Mouse (Mus musculus): ENCODE results near the gene Casp9. TPM values are rescaled to one million over a fixed set of nuclear protein-coding genes. Genes with fewer than 3 reads are reported as not detected.

The Casp9 gene
- polyA plus RNA-seq, 1 experiment from 2014 or later, result 23.2 TPM

DNA sequence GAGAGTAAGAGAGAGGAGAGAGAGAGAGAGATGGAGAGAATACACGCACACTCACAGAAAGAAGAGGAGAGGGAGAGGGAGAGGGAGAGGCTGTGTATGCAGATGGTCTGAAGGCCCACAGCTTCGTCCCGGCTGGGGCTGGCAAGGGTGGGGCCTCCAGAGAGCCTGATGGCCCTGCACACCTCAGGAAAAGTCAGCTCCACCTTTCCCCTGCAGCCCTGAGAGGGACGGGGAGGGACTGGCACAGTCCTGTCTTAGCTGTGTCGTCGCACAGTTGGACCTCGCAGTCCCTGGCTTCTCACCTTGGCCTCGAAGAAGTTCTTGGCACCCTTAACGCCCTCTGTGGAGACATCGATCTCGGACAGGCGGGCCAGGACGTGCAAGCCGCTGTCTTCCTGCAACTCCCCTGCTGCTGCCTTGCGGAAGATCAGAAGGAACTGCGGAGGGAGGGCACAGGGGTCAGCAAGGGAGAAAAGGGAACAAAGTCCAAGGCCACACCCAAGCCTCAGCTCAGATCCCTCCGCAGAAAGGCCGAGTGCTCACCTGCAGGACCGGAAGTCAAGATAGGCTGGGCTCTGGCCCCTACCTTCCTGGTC, 66.9 kb downstream of the Casp9 start:
- WGBS, result 71% methylated on average over 19 of the region's 19 CpGs
- no peaks in the 10 kb centered on the region for H3K27me3 ChIP-seq
- H3K4me3 ChIP-seq (replicated peaks), result no peak overlapping the region
- peaks cover 4% of the 10 kb centered on the region for H3K4me1 ChIP-seq (replicated peaks)
- no peak for ATAC-seq
- H3K27ac ChIP-seq, result no peak overlapping the region
- H3K36me3 ChIP-seq, result peaks cover 51% of the 10 kb centered on the region
- H3K9ac ChIP-seq (replicated peaks), result no peak overlapping the region
- no peak overlapping the region for H3K4me2 ChIP-seq (replicated peaks)
- H3K9me3 ChIP-seq, result no peaks in the 10 kb centered on the region

DNA sequence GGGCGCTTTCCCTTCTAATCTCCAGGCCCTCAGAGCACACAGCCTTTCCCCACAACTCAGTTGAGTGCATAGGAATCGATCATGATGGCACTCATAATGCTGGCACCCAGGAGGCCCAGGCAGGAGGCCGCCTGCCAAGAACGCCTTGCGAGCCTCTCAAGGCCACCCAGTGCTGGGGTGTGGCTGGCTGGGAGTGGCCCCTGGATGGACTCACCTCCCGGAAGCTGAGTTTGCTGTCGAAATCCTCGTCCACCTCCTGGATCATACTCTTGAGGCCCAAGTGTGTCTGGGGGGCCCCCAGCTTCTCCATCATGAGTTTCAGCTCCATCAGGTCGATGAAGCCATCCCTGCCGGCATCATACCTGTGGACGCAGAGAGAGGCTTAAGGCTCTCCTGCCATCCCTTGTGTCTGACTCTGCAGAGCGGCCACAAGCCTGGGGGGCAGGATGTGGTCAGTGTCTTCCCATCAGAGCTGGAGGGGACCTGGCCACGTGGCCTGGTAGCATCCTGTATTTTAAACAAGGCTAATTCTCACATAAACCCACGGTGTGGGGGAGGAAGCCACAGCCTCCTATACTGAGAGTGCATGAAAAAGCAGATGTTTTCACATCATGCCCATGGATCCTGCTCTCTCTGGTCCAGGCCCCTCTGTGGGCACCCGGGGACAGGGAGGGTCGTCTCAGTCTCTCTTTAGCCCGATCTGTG, 68.3 kb downstream of the Casp9 start:
- no peak for ATAC-seq
- no peak overlapping the region for H3K27ac ChIP-seq
- H3K9ac ChIP-seq (replicated peaks), result no peak overlapping the region
- no peaks in the 10 kb centered on the region for H3K27me3 ChIP-seq
- peaks cover 52% of the 10 kb centered on the region for H3K36me3 ChIP-seq
- H3K9me3 ChIP-seq, result no peaks in the 10 kb centered on the region
- WGBS, result 91% methylated on average over 17 of the region's 17 CpGs
- no peak overlapping the region for H3K4me3 ChIP-seq (replicated peaks)
- no peak overlapping the region for H3K4me2 ChIP-seq (replicated peaks)
- H3K4me1 ChIP-seq (replicated peaks), result peaks cover 11% of the 10 kb centered on the region

- H3K4me1 ChIP-seq (replicated peaks), result peaks cover 18% of the 10 kb centered on the region
- no peaks in the 10 kb centered on the region for H3K27me3 ChIP-seq
- no peaks in the 10 kb centered on the region for H3K9me3 ChIP-seq
- WGBS, result 82% methylated on average over 5 of the region's 5 CpGs
- H3K9ac ChIP-seq (replicated peaks), result no peak overlapping the region
- H3K4me3 ChIP-seq (replicated peaks), result no peak overlapping the region
- no peak overlapping the region for H3K4me2 ChIP-seq (replicated peaks)
- H3K27ac ChIP-seq, result no peak overlapping the region
- ATAC-seq, result no peak
- peaks cover 52% of the 10 kb centered on the region for H3K36me3 ChIP-seq
Measured at GRCm38 (mm10) chr4:141862867-141863266, 69.5 kb downstream of the Casp9 start.

DNA sequence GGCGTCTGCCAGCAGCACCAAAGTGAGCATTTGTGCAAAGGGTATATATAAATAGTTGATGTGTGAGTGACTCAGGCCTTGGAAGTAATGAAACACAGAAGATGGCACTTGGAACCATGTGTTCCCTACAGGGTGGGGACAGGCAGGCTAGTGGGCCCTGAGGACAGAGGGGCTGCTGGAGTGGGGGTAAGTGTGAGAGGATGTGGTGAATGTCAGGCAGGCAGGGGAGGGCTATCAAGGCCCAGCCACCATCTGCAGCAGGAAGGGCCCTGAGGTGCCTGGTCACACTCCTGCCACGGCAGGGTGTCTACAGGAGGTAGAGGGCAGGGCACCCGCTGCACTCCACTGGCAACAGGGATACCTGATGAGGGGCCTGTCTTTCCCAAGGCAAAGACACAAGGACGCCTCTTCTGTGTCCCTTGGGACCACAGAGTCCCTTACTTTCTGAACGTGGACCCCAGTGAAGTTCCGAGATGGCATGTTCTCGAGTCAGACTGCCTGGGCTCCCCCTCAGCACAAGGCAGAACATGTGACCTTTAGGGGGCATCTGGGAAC, 70.4 kb downstream of the Casp9 start:
- Histone ChIP-seq H3K4me2 (replicated peaks) (no peak overlapping the region), H3K27ac (no peak overlapping the region), H3K27me3 (no peaks in the 10 kb centered on the region), H3K4me3 (replicated peaks) (no peak overlapping the region), H3K36me3 (peaks cover 48% of the 10 kb centered on the region), H3K4me1 (replicated peaks) (peaks cover 25% of the 10 kb centered on the region), H3K9ac (replicated peaks) (no peak overlapping the region), H3K9me3 (no peaks in the 10 kb centered on the region)
- WGBS, result 92% methylated on average over 7 of the region's 7 CpGs
- ATAC-seq, result no peak

DNA sequence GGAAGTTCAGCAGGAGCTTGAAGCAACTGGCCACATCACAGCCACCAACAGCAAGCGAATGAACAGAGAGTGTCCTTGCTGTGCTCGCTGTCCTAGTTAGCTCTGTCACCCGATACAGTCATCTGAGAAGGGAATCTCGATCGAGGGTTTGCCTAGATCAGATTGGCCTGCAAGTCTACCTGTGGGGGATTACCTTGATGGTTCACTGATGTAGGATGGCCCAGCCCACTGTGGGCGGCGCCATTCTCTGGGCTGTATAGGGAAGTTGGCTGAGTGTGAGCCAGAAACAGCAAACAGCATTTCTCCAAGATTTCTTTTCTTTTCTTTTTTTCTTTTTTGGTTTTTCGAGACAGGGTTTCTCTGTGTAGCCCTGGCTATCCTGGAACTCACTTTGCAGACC, 71.1 kb downstream of the Casp9 start:
- WGBS, result 98% methylated on average over 8 of the region's 8 CpGs
- Histone ChIP-seq H3K9me3 (no peaks in the 10 kb centered on the region), H3K4me2 (replicated peaks) (no peak overlapping the region), H3K4me3 (replicated peaks) (no peak overlapping the region), H3K9ac (replicated peaks) (no peak overlapping the region), H3K36me3 (peaks cover 41% of the 10 kb centered on the region), H3K27me3 (no peaks in the 10 kb centered on the region), H3K27ac (no peak overlapping the region), H3K4me1 (replicated peaks) (peaks cover 29% of the 10 kb centered on the region)
- ATAC-seq, result no peak

DNA sequence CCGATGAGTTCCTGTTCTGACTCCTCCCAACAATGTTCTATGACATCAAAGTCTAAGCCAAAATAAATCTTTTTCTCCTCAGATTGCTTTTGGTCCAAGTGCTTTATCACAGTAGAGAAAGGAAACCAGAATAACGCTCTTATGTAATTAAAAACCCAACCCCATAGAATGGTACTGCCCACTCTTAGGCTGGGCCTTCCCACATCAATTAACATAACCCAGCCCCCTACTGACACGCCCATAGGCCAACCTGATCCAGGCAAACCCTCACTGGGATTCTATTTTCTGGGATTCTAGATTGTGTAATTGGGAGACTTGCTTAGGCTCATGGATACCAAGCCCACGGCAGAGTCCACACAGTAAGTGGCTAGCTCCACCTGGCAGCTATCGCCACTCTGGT, 71.6 kb downstream of the Casp9 start:
- no peak overlapping the region for H3K27ac ChIP-seq
- no peak overlapping the region for H3K9ac ChIP-seq (replicated peaks)
- WGBS, result 93% methylated on average over 5 of the region's 5 CpGs
- H3K4me1 ChIP-seq (replicated peaks), result peaks cover 34% of the 10 kb centered on the region
- peaks cover 36% of the 10 kb centered on the region for H3K36me3 ChIP-seq
- no peak overlapping the region for H3K4me2 ChIP-seq (replicated peaks)
- H3K9me3 ChIP-seq, result no peaks in the 10 kb centered on the region
- ATAC-seq, result no peak
- no peak overlapping the region for H3K4me3 ChIP-seq (replicated peaks)
- no peaks in the 10 kb centered on the region for H3K27me3 ChIP-seq

Other genes starting within 250 kb of the Casp9 start
- 24.0 and 24.7 TPM in 2 replicates for gene Fblim1, start 187.5 kb upstream of the Casp9 start, polyA plus RNA-seq (2015; fragmentation: Nextera tagmentation; extraction: Ambion mirVana)
- gene Tmem82, start 175.0 kb upstream of the Casp9 start, polyA plus RNA-seq (2015; fragmentation: Nextera tagmentation; extraction: Ambion mirVana), result 0.10 and 0.27 TPM in 2 replicates
- gene Slc25a34, start 169.8 kb upstream of the Casp9 start, polyA plus RNA-seq (2015; fragmentation: Nextera tagmentation; extraction: Ambion mirVana), result 0.17 and 0.19 TPM in 2 replicates
- 7.5 and 8.3 TPM in 2 replicates for gene Plekhm2, start 128.7 kb upstream of the Casp9 start, polyA plus RNA-seq (2015; fragmentation: Nextera tagmentation; extraction: Ambion mirVana)
- gene Rsc1a1, start 108.0 kb upstream of the Casp9 start, polyA plus RNA-seq (2015; fragmentation: Nextera tagmentation; extraction: Ambion mirVana), result 0.48 TPM in 1 of 2 replicates, not detected in the other
- gene Ddi2, start 70.2 kb upstream of the Casp9 start, polyA plus RNA-seq (2015; fragmentation: Nextera tagmentation; extraction: Ambion mirVana), result 15.7 and 16.6 TPM in 2 replicates
- not detected in 2 replicates for gene Agmat, start 46.9 kb upstream of the Casp9 start, polyA plus RNA-seq (2015; fragmentation: Nextera tagmentation; extraction: Ambion mirVana)
- 5.7 and 6.9 TPM in 2 replicates for gene Dnajc16, start 2.7 kb upstream of the Casp9 start, polyA plus RNA-seq (2015; fragmentation: Nextera tagmentation; extraction: Ambion mirVana)
- gene Cela2a, start 32.5 kb downstream of the Casp9 start, polyA plus RNA-seq (2015; fragmentation: Nextera tagmentation; extraction: Ambion mirVana), result not detected in 2 replicates
- gene Ctrc, start 52.7 kb downstream of the Casp9 start, polyA plus RNA-seq (2015; fragmentation: Nextera tagmentation; extraction: Ambion mirVana), result not detected in 2 replicates
- 72.6 and 89.7 TPM in 2 replicates for gene Efhd2, start 81.3 kb downstream of the Casp9 start, polyA plus RNA-seq (2015; fragmentation: Nextera tagmentation; extraction: Ambion mirVana)
- gene Fhad1, start 221.5 kb downstream of the Casp9 start, polyA plus RNA-seq (2015; fragmentation: Nextera tagmentation; extraction: Ambion mirVana), result 3.0 and 3.4 TPM in 2 replicates

Data from midbrain, embryonic 13.5 days (tissue).